8 mouse cellular contexts compared by ENCODE assay signal in the genomic region with DNA sequence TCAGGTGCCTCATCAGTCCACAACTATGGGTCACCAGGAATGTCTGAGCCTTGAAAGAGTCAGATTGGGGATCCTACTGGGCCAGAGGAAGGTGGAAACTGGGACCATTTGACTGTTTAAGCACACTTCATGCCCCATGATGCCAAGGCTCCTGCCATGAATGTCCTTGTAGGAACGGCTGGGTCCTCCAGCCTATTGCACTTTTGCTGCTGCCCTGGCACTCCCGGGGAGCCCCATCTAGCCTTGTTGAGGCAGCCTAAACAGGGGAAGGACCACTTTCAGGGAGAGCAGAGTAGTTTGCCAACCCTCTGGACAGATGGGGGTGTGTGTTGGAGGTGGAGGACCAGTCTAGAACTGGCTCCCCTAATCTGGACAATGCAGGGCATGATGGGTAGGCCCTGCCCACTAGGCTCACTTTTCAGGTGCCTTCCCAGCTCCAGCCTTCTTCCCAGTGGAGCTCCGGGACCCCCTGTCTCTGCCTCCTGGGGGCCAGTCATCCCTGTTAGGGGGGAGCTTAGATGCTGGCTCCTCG. TPM values are rescaled to one million over a fixed set of nuclear protein-coding genes. Genes with fewer than 3 reads are reported as not detected.
DNase-seq lines count a peak whose midpoint lies in the region; ATAC-seq and TF ChIP-seq lines count a peak whose summit lies in the region.

Uckl1 (minus strand) TSS at position 482 of the 532 bp plus-strand sequence.

- no peak for TF ChIP-seq POLR2A in bone marrow macrophage, adult 2 months (IDR thresholded peaks at IDR 0.05; ENCODE audit: borderline replicate concordance, low read depth, low read length)

- no peak for ATAC-seq in lung, embryonic 14.5 days (ENCODE audit: insufficient read depth)
- no peak for ATAC-seq in inflammation-experienced regulatory T-cells, adult 6 months
- ATAC-seq in frontal cortex, adult (ENCODE audit: low TSS enrichment), result no peak

- TF ChIP-seq CTCF in lung, embryonic 14.5 days (IDR thresholded peaks at IDR 0.05; ENCODE audit: low read depth), result no peak
- no peak for TF ChIP-seq CTCF in bone marrow macrophage, adult 2 months (IDR thresholded peaks at IDR 0.05; ENCODE audit: low read depth, low read length)

- WGBS in lung, embryonic 14.5 days, result 80% methylated on average over 4 of the region's 4 CpGs
- 95% methylated on average over 4 of the region's 4 CpGs for WGBS in macrophage (ENCODE audit: missing documents)

- H3K4me3 ChIP-seq in lung, embryonic 14.5 days (ENCODE audit: low read depth, low read length), result no peak within 1 kb of the TSS
- H3K4me3 ChIP-seq in bone marrow macrophage, adult 2 months (ENCODE audit: insufficient read depth, low read length), result no peak within 1 kb of the TSS
- H3K4me3 ChIP-seq in macrophage (ENCODE audit: inconsistent target), result no peak within 1 kb of the TSS

- no peaks in the 10 kb centered on the region for H3K9me3 ChIP-seq in lung, embryonic 14.5 days (ENCODE audit: low read depth, low read length)

- peaks cover 58% of the 10 kb centered on the region for H3K36me3 ChIP-seq in lung, embryonic 14.5 days (ENCODE audit: insufficient read depth)
- peaks cover 34% of the 10 kb centered on the region for H3K36me3 ChIP-seq in macrophage (ENCODE audit: inconsistent target)

- H3K9ac ChIP-seq in lung, embryonic 14.5 days, result no peak within 1 kb of the TSS

- no peaks in the 10 kb centered on the region for H3K27me3 ChIP-seq in lung, embryonic 14.5 days (ENCODE audit: insufficient read depth, low read length)

- H3K4me1 ChIP-seq in lung, embryonic 14.5 days (ENCODE audit: insufficient read depth), result peaks cover 8% of the 10 kb centered on the region
- H3K4me1 ChIP-seq in bone marrow macrophage, adult 2 months (ENCODE audit: control insufficient read depth, insufficient read depth, low read length), result peaks cover 12% of the 10 kb centered on the region

- intact Hi-C loops in gastrocnemius, postnatal 36 days (cut with DNase I), result loop anchor here (5.0 kb wide), 1 partner anchor 192 kb away; no protein-coding TSS in a partner anchor

- H3K4me2 ChIP-seq in lung, embryonic 14.5 days, result no peak within 1 kb of the TSS

- H3K79me2 ChIP-seq in macrophage (ENCODE audit: inconsistent target), result peaks cover 15% of the 10 kb centered on the region

- no peak within 1 kb of the TSS for H3K27ac ChIP-seq in lung, embryonic 14.5 days (ENCODE audit: low read depth)
- no peak within 1 kb of the TSS for H3K27ac ChIP-seq in bone marrow macrophage, adult 2 months (ENCODE audit: insufficient read depth, low read depth, low read length)
- H3K27ac ChIP-seq in macrophage, result no peak within 1 kb of the TSS

- DNase-seq in lung, embryonic 14.5 days, result no peak
- no peak for DNase-seq in lung, postnatal 10 days
- no peak for DNase-seq in gastrocnemius, postnatal 36 days
- DNase-seq in T-cell, adult 2 months (ENCODE audit: low spot score), result no peak

RNA-seq across cellular contexts. Expression of gene Uckl1, which starts in this region (rescaled TPM):
- polyA plus RNA-seq in lung, embryonic 14.5 days (2014; fragmentation: Nextera tagmentation; extraction: Ambion mirVana), result 36.9 and 38.3 TPM in 2 replicates
- polyA plus RNA-seq in bone marrow macrophage, adult 2 months (2012; ENCODE audit: insufficient read depth, insufficient read length, missing spikeins), result 108 and 113 TPM in 2 replicates
- 10 to 100 TPM; 24.8 to 27.3 TPM for total RNA-seq in gastrocnemius, postnatal 36 days (2021)
- 100 to 1,000 TPM; 108 to 199 (median 172) TPM for polyA plus RNA-seq in inflammation-experienced regulatory T-cells, adult 6 months (2017; shearing (Covaris generic))
- 100 to 1,000 TPM; 122 to 491 (median 295) TPM for total RNA-seq in macrophage (2018; cell fraction: chromatin; rRNA removed)
- total RNA-seq in macrophage (2018; cell fraction: cytosol; rRNA removed), result 10 to 100 TPM; 23.5 to 49.1 (median 30.0) TPM
- 100 to 1,000 TPM in 21 of 26 experiments, 10 to 100 TPM in 5; 82.3 to 303 (median 162) TPM for total RNA-seq in macrophage (2018; cell fraction: nucleus; rRNA removed)
- polyA plus RNA-seq in macrophage (2018), result 32.9 to 57.2 TPM (median 33.9 TPM) in 3 replicates
